Mouse (Mus musculus): ENCODE data around the gene Cryba1.
"Not testable (repeated sequence)": the region's sequence is repeated elsewhere in the genome, so short reads cannot be mapped to it uniquely, and the experiment has no call there.

The Cryba1 gene

DNA sequence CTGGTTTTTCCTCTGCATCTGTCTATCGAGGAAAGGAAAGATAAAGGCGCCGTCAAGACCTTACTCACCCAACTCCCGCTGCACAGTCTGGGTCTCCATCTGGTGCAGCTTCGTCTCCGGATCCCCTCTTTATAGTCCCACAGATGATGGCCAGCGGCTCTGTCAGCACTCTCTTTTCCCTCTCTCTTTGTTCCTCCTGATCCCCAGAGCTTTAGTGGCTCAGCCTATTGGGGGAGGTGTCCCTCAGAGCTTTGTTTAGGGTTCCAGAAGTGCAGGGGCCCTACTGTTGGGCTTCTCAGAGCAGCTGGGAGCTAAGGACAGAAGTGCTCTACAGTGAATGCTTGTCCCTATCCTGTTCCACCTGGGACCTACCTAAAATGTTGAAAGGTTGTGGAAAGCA is at the start of gene Cryba1:
Gene Cryba1, minus strand, starts transcription at position 101 of the 400 bp plus-strand sequence.
- DNase-seq: no peak

DNA sequence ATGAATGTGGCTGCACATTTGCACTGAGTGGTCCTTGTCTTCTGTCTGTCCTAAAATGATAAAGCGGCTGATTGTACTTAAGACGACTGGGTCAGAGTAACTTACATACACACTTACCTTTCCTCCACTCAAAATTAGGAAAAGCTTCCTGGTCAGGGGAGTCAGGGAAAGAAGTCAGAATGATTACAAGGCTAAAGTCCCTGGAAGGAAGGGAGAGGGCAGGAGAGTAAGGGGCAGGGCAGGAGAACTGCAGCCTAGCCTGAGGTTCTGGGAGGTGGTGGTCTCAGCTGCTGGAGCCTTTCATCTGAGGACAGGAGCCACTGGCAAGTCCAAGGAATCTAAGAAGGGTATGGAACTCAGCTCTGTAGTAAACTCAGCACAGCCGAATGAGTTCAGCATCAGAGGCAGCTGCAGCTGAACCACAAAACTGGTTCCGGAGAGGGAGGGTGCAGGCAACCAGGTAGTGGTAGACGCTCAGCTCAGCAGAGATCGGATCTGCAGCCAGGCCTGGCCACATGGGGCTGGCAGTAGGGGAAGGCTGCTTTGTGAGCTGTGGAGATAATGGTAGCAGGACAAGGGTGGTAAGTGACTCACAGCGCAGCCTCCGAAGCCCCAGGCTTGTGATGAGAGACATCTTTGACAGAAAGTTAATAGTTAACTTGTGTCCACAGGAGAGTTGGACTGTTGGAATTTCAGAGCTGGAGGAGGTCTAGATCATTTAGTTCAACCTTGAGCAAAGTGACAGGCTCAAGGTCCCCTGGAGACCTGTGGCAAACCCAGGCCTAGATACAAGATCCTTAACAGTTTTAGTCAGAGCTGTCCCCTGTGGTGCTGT is 47.0 kb upstream of the Cryba1 start:
- DNase-seq: peak; percentile 68 to 83

DNA sequence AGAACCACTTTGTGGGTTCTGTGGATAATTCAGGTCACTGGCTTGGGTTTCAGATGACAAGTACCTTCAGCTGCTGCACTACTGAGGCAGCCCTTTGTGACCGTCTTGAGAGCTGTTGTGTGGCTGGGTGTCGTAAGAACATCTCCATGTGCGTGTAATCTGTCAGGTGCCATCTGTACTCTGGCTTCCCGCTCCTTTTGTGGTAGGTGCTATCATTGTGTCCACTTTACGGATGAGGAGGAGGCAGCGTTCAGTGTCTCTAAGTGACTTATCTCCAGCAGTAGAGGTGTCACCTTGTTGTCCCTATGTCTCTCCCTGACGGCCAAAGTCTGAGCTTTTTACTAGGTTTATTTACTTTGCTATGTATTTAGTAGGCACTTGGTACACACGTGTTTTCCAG is 45.3 kb upstream of the Cryba1 start:
- DNase-seq: no peak

DNA sequence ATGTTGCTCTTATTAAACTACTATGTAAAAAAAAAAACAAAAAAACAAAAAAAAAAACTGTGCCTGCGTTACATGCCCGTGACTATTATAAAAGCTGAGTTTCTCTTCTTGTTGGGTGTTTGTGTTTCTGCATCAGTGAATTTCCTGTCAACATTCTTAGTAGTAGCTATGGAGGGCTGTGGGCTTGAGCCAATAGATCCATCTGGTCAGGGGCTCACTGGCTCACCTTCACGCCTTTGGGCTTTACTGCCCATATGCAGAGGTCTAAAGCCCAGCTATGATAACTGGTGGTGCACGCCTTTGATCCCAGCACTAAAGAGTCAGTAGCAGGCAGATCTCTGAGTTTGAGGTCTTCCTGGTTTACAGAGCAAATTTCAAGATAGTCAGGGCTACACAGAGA is 44.4 kb upstream of the Cryba1 start:
- no peak for DNase-seq

DNA sequence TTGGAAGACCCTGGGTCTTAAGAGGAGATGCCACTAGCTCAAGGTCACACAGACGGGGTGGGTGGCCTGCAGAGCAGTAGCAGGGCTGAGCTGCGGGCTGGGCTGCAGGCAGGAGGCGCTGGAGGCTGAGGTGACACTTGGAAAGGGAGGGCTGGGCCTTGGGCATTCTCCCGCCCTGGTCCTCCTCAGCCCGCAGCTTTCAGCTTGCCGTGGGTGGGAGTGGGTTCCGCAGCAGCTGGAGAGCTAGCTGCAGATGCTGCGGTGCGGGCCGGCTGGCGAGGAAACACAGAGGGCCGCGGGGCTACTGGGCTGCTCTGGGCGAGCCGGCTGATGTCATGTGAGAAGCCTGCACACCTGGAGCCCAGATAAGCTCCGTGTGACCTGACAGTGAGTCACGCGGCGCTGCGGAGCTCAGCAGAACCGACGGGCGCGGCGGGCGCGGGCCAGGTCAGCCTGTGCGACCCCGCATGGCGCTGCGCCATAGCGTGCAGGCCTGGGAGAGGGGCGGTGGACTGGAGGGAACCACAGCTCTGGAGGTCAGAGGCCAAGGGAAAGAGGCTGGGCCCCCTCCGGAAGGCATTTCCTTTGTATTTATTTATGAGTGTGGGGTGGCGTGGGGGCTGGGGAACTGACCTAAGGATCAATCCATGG is 41.4 kb upstream of the Cryba1 start:
- DNase-seq: peak; percentile 73 to 82

DNA sequence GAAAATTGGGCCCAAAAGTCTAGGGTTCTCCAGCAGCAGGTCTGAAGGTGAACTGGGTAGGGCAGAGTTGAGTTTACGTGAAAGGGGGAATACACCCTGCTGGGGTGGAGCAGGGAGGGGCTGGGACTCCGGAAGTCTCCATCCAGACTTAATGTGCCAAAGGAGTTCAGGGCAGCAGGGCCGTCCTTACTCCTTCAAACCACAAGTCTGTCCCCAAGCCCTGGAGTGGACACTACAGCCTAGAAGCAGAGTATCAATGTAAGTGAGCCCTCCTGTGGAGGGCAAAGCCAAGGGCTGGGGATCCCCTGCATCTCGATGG is 40.3 kb upstream of the Cryba1 start:
- DNase-seq: peak in 1 of 2 experiments; percentile 65

DNA sequence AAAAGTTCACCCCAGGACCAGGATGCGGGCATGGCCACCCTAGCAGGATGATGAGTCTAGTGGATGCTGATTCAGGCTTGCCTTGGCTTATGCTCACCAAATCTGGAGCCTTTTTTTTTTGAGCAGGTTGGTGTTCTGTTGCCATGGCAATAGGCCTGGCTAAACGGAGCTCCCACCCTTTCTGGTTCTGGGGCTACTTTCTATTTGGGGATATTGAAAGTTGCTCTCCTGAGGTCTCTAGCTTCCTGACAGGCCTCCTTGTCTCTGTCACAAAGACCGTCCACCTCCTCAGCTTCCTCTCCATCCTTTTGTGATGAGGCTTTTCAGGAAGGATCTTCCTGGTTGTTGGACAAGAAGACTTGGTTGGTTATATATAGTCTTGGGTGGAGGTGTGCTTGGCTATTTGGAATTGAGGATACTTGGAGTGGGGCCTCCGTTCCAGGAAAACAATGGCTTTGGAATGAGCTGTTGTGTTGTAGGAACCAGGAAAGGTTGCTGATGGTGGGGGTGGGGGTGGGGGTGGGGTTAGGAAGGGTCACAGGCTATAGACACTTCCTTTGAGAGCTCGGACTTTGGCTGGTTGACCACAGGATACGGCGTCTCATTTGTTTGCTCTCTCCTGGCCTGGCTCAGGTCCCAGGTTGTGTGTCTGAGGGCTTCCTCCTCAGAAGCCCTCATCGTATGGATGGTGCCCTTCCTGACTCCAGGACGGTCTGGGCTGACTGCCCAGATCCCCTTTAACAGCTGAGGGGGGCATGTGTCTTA is 39.8 kb upstream of the Cryba1 start:
- peak; percentile 82 to 85 for DNase-seq

DNA sequence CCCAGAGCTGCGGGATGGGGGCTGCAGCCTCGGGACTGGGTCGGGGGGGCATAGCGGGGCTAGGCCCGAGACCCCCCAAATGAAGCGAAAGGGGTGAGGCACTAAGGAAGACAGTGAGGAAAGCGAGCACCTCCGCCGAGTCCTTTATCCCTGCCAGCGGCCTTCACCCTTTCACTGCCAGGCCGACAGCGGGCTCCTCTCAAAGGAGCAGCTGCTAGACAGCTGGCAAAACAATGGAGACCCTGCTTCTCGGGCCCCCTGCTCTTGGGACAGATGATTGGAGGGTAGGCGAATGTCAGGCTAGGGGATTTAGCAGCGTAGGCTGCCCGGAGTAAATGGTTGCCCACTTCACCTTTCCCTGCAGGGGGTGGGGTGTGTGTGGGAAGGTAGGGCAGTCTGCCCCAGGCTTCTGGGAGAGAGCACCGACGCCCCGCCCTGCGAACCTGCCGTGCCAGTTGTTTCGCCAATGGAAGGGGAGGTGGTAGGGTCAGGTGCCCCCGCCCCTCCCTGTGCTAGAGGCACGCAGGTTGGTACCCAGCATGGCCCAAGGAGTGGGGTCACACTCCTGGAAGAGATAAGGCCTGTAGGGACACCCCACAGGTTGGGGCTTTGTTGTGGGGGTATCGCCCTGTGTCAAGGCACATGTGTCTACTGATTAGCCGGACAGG is 38.7 kb upstream of the Cryba1 start:
- peak; percentile 92 to 93 for DNase-seq

DNA sequence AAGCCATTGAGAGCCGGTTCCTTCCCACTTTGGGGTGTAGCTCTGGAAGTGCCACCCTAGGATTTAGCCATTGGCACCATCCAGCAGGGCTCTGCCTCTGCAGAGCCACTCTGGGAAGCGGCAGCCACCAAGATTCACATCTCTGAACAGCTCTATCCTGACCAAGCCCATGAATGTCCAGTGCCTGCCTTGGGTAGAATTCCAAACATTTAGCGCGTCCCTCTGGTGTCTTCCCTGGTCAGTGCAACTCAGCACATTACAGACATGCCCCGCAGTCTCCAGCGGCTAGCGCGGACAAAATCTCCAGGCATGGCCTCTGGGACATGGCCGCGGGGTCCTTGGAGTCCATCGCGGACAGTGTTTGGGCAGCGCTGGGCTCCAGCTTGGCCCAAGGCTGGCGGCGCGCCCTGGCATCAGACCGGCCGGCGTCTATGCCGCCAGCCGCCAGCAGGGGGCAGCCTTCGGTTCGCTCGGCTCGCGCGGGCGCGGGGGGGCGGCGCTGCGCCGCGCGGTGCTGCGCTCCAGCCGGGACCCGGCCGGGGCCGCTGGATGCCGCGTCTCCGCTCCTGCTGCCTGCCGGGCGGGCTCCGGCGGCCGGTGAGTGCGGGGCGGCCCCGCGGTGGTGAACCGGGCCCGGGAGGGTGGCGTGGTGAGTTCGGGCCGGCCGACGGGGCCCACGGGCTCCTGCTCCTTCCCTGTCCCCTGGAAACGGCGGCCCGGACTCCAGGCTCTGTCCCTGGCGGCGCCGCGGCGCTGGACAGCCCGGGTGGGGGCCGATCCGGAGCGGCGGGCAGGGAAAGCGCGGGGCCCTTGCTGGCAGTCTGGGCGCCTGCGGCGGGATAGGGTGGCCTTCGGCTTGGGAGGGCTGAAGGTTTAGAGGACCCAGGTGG is 37.9 kb upstream of the Cryba1 start, which contains the start of gene Myo18a:
Gene Myo18a, plus strand, starts transcription at position 464 of the 890 bp plus-strand sequence.
- DNase-seq: peak; percentile 78 to 96

DNA sequence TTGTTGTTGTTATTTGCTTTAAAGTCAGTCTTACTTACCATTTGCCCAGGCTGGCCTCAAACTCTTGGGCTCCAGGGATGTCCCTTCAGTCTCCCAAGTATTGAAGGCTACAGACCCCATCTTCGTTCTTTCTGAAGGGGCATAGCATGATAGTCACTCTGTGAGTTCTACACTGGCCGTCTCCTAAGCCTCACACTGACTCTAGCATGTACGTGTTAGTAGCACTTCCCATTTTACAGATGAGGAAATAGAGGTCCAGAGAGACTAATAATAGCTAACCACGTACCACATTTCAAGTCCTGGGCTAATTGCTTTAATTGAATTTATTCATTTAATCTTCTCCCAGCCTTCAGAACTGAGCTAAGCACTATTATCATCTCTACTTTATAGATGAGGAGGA is 34.9 kb upstream of the Cryba1 start:
- no peak for DNase-seq

DNA sequence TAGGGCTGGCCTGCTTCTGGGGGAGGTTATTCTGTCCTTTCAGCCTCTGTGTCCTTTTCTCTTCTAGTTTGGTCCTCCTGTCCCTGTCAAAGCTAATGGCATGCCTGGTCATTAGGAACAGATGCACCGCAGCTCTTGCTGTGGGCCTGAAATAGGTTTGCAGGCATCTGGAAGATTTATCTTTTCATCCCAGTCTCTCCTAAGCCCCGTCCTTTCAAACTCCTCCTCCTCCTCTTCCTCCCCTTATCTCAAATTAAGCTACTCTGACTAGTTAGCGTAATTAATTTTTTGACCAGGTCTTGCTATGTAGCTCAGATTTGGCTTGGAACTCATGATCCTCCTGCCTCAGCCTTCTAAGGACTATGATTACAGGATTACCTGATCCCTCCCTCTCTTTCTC is 28.4 kb upstream of the Cryba1 start:
- DNase-seq: no peak

DNA sequence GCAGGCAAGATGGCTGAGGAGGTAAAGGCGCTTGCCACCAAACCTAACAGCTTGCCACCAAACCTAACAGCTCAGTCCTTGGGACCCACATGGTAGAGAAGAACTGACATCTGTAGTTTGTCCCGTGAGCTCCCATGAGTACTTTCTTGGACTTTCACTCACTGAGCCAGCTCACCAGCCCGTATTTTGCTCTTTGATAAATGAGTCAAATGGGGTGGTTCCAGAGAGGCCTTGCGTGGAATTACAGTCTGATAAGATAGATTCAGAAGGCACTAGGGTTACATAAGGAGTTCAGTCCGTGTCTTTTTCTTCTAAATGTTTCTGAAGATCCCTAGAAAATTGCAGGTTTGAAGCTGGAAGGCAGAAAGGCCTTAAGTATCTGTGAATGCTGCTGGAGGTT is 27.4 kb upstream of the Cryba1 start:
- DNase-seq: no peak

DNA sequence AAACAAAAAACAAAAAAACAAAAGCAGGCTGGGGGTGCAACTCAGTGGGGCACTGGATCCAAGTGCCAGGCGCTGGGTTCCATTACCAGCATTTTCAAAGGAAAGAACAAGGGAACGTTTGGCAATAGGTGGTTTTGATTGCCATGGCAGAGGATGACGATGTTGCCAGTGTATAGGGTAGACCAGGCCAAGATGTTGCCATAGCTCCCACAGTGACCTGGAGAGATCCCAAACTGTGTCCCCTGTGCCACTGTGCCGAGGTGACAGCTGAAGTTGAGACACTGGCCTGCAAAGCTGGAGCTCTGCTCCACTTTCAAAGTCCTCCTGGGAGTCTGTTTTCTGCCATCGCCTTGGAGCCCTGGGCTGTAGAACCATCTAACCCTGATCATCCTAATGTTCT is 23.9 kb upstream of the Cryba1 start:
- DNase-seq: no peak

DNA sequence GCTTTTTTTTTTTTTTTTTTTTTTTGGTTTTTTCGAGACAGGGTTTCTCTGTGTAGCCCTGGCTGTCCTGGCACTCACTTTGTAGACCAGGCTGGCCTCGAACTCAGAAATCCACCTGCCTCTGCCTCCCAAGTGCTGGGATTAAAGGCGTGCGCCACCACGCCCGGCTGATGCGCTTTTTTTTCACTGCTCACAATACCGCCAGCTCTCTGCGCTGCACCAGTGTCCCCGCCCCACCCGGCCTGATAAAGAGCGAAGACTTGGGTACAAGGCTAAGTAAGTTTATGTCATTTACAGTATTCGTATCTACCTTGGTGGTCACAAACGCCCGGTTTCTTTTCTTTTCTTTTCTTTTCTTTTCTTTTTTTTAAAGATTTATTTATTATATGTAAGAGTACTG is 22.0 kb upstream of the Cryba1 start:
- not testable (repeated sequence) for DNase-seq

DNA sequence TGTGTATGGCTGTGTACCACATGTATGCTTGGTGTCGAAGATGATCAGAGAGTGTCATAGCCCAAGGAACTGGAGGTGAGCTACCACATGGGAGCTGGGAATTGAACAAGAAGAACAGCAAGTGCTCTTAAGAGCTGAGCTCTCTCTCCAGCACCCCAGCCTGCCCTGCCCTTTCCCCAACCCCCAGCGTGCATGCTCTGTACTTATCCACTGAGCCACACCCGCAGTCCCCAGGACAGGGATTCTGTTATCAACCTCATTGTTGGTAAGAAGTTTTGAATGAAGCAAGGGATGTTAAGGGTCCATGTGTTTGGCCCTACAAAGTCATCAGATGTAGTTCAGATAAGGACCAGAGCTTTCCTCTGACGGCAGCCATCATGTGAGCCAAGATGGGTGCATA is 21.6 kb upstream of the Cryba1 start:
- DNase-seq: no peak

DNA sequence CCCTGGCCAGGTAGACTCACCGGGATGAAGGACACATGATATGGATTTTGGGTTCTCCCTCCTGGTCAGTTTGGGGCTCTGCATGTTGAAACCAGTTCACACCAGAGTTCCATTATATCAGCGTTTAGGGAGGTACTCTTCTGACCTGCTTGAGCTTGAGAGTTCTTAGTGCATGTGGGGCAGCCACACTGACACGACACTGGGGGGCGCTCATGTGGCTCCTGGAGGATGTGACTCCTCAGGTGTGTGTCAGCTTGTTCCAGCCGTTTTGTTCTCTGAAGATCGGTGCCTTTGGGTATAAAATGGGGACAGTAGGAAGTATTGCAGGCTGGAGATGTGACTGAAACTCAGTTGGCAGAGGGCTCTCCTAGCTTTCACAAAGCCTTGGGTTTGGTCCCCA is 18.9 kb upstream of the Cryba1 start:
- DNase-seq: peak; percentile 67 to 89

DNA sequence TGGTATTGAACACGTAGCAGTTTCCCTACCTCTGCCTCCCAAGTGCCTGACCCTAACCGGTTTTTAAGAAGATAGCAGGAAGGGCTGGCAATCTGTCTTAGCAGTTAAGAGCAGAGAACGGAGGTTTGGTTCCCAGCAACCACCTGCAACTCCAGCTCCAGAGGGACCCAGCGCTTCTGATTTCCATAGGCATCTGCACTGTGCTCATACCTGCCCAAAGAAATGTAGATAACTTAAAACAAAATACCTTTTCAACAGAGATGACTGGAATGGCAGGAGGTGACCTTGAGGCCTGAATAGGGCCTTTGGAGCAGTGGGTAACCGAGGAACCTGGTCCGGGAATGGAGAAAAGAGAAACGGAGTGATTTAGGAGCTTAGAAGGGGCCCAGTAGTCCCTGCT is 13.5 kb upstream of the Cryba1 start:
- no peak for DNase-seq

DNA sequence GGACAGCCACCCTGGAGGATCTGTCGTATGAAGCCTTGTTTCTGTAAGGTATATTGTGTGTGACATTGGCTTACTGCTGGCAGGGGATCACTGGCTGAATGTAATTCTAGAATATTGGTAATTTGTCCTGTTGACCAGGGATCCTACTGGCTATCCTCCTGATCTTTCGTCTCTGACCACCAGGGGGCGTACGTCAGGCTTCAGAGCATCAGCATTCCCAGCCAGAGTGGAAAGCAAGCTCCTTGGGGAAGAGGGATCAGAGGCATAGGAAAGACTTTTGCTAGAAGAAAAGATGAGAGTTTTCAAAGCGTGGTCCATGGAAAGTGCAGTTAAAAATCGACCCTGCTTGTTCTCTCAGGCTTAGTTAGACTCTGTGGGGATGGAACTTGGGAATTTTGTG is 12.2 kb upstream of the Cryba1 start:
- DNase-seq: peak; percentile 91 to 96

DNA sequence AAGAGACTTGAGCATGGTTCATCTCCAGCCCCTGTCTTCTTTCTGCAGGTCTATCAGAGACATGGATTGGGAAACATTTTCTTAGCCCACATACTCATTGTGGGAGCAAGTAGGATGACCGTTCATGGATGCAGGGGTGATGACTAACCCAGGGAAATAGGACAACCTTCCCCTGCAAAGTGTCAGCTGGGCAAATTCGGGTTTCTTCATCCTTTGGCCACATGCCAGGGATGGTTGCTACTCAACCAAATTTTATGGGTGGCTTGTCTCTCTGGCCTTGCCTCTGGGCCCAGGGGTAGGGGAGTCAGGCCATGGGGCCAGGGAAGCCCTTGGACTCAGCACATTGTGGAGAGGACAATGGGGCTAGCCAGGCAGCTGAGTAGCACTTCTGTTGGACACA is 3.5 kb upstream of the Cryba1 start:
- no peak for DNase-seq

DNA sequence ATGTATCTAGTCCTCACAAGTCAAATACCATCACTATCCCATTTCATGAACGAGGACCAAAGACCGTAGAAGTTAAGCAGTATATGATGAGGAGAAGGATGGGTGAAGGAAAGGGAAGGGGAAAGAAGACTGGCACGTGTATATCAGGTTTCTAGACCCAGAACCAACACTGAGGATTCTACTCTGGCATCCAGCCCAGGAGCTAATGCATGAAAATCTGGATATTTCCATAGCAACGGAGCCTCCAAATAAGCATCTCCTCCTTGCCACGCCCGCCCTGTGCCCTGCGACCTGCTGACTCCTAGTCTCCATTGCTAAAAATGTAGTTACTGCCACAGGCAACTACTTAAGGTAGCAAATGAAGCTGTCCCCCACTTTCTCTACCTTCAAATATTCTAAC is 317 bp downstream of the Cryba1 start:
- no peak for DNase-seq

DNA sequence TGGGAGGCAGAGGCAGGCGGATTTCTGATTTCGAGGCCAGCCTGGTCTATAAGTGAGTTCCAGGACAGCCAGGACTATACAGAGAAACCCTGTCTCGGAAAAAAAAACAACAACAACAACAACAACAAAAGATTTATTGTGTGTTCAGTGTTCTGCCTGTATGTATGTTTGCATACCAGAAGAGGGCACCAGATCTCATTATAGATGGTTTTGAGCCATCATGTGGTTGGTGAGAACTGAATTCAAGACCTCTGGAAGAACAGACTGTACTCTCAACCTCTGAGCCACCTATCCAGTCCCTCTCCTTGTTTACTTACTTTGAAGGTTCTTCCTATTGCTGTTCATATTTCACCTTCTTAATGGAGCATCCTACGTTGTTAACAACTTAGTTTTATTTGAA is 3.7 kb downstream of the Cryba1 start:
- no peak for DNase-seq

DNA sequence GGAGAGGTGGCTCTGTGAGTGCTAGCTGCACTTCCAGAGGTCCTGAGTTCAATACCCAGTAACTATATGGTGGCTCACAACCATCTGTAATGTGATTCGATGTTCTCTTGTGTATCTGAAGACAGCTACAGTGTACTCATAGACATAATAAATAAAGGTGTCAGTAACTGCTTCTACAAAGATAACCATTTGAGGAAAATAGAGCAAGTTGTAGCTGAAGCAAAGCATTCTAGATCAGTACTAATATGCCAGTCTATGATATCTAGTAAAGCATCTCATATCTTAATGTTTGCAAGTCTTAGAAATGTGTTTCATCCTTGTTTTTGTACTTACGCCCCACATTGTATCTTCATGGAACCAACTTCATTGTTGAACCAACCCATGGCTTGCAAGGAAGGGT is 6.0 kb downstream of the Cryba1 start:
- no peak for DNase-seq
